Mouse (Mus musculus) stomach, postnatal 0 days (tissue): ENCODE results near the gene Spred3.

Source experiments
- CTCF ChIP-seq: IDR thresholded peaks from 2 replicates; pipeline ENCODE4 v1.5.1; 2016; ENCODE audit warnings: antibody characterized with exemption, low read depth, mild to moderate bottlenecking, moderate library complexity
- EP300 ChIP-seq: optimal IDR thresholded peaks from 2 replicates; pipeline ENCODE3; 2016; ENCODE audit warnings: antibody characterized with exemption

GRCm38 (mm10) chr7:29162294-29162693, 7.9 kb downstream of the Spred3 start:
- no peak for TF ChIP-seq CTCF
- no peak for TF ChIP-seq EP300
